Mouse (Mus musculus) v-Abl transformed pro-B cells (cell line): Measurements from ENCODE around the gene Atp10b.
"Not testable (repeated sequence)": the region's sequence is repeated elsewhere in the genome, so short reads cannot be mapped to it uniquely, and the experiment has no call there.

Source experiments
- in situ Hi-C, 2 experiments: fragments of 400-800 bp; cut with MboI; formaldehyde crosslinking; loops; one replicate each; pipeline ENCODE4 v1.15.1; 2025; ENCODE audit not compliant: unreplicated experiment in 2 of 2

The Atp10b gene

DNA sequence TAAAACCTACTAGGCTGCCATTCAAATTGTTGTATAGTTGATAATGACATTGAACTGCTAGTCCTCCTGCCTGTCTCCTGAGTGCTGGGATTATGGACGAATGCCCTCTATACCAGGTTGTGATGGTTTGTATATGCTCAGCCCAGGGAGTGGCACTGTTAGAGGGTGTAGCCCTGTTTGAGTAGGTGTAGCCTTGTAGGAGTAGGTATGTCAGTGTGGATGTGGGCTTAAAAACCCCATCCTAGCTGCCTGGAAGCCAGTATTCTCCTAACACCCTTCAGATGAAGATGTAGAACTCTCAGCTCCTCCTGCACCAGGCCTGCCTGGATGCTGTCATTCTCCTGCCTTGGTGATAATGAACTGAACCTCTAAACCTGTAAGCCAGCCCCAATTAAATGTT is at the start of gene Atp10b:
TSS of gene Atp10b (plus strand) at position 301 of the 400 bp plus-strand sequence.
- in situ Hi-C loops: no loop called here

GRCm38 (mm10) chr11:43101357-43101756 is 48.3 kb upstream of the Atp10b start:
- in situ Hi-C loops: no loop called here

DNA sequence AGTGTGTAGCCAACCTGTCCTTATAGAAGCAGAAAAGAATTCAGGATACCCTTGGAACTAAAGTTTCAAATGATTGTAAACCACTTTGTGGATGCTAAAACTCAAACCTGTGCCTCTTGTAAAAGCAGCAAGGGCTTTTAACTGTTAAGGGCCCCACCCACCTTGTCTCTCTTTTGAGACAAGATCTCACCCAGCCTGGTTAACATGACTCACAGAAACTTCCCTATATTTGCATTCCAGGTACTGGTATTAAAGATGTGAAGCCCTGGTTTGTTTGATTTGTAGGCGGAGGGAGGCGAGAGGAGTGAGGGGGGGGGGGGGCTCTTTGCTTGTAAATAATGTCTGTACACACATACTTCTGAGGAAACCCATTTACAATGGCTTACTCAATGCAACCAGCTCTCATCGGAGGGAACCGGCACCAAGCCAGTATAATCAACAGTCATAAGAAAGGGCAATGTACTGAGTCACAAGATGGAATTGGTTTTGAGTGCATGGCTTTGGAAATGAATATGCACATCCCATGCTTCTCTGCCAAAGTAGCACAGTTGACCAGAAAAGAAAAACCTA is 23.7 kb upstream of the Atp10b start:
- in situ Hi-C loops: no loop called here

DNA sequence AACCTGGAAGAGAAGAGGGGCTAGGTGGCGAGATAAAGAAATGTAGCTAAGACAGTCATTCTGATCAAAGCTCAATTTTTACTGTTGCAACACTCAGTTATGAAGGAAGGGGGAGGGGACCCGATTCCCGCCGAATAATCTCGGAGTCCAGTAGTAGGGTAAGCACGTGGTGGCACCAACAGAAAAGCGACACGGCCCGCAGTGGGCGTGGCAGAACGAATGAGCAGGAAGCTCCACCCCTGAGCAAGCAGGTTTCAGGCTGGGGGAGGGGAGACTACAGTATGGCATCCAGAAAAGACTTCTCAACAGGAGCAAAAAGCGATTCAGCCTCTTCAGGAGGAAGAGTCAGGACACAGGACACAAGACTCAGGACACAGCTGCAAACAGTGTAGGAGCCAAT is 23.1 kb upstream of the Atp10b start:
- in situ Hi-C loops: not testable (repeated sequence)

GRCm38 (mm10) chr11:43141296-43141695 is 8.4 kb upstream of the Atp10b start:
- in situ Hi-C loops: no loop called here

DNA sequence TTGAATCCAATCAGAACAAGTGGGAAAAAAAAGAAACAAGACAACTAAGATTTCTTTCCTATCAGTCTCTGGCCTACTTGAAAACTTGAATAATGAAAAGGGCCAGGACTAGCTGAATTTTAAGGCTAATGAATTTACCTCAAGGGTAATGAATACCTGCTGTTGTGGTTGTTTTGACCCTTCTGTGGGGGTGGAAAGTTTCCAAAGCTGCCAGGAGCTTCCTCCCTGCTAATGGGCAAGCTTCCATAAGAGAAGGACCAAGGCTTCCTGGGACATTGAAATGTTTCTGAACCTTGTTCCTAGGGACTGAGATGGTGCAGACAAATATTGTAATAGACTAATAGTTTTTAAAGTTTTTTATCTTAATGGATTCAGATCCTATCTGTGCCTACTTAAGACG is 6.9 kb upstream of the Atp10b start:
- in situ Hi-C loops: no loop called here

- in situ Hi-C loops: no loop called here
Observed at GRCm38 (mm10) chr11:43144178-43144577, 5.5 kb upstream of the Atp10b start.

DNA sequence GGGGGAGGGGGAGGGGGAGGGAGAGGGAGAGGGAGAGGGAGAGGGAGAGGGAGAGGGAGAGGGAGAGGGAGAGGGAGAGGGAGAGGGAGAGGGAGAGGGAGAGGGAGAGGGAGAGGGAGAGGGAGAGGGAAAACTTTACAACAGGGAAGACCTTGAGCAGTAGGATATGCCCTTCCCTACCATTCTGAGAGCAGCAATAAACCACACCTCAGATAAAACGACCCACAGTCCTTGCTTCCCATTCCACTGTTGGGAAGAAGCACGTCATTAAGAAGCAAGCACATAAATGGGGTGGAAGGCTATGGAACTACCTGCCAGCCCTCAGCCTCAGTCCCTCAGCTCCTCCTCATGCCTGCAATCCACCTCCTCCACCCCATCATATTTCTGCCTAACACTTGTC is 4.8 kb upstream of the Atp10b start:
- in situ Hi-C loops: not testable (repeated sequence)

DNA sequence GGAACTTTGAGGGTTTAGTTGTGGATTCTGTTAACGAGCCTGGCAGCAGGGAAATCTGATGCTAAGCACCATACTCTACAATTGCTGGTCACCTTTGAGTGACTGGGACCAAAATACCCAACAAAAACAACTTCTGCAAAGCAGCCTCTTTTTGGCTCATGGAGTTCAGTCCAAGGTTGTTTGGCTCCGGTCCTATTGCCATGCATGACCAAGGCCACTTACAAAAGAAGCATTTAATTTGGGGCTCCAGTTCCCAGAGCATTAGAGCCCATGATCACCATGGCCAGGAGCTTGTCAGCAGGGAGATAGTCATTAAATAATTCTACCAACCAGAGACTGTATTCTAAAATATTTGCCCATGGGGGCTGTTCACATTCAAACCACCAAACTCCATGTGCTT is 2.3 kb upstream of the Atp10b start:
- in situ Hi-C loops: no loop called here

GRCm38 (mm10) chr11:43148341-43148740 is 1.3 kb upstream of the Atp10b start:
- in situ Hi-C loops: no loop called here

DNA sequence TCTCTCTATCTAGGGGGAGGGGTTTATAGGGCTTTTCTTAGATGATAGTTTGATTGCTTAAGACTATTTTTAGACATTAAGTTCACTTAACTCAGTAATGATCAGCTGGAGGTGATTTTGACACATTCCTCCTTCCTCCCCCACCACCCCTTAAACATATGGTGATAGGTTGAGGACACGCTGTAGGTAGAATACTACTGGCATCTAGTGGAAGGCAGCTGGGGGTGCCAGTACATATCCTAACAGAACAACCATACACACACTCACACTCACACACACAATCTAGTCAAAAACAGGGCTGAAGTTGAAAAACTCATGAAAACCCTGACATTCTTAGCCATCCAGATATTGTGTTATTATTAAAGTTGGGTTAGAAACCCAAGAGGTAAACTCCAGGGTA is 5.3 kb downstream of the Atp10b start:
- in situ Hi-C loops: no loop called here

DNA sequence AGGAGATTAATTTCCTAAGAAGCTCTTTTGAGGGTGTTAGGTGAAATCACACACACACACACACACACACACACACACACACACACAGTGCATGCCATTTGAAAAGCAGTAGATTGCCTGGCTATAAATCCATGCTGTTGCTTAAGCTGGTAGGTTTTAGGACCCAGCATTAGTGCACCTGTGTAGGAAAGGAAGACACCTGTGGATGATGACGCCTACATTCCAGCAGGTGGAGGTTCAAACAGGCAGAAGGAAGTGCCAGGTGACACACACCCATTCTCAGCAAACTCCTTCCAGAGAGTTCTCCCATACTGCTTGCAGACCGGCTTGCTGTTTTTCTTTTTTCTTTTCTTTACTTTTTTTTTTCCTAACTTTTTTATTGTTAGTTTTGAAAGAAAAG is 5.7 kb downstream of the Atp10b start:
- in situ Hi-C loops: no loop called here

- in situ Hi-C loops: no loop called here
Observed at GRCm38 (mm10) chr11:43158814-43159213, 9.1 kb downstream of the Atp10b start.

- in situ Hi-C loops: no loop called here
Observed at GRCm38 (mm10) chr11:43160188-43160942, 10.7 kb downstream of the Atp10b start.

DNA sequence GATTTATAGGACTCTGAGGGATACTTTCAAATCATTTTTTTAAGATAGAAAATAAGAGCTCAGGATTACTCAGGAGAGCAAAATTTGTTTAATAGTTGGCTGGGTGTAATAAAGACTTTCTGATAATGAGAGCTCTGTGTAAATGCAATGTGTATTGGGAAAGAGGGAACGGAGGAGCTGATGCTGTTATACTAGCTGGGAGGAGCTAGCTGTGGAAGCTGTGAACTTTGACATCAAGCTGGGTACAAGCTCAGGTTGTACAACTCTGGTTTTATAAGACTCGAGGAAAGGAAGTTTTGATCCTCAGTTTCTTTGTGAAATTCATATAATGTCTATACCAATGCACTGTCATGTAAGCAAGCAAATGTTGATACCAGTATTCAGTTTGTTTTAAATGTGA is 20.9 kb downstream of the Atp10b start:
- in situ Hi-C loops: no loop called here

DNA sequence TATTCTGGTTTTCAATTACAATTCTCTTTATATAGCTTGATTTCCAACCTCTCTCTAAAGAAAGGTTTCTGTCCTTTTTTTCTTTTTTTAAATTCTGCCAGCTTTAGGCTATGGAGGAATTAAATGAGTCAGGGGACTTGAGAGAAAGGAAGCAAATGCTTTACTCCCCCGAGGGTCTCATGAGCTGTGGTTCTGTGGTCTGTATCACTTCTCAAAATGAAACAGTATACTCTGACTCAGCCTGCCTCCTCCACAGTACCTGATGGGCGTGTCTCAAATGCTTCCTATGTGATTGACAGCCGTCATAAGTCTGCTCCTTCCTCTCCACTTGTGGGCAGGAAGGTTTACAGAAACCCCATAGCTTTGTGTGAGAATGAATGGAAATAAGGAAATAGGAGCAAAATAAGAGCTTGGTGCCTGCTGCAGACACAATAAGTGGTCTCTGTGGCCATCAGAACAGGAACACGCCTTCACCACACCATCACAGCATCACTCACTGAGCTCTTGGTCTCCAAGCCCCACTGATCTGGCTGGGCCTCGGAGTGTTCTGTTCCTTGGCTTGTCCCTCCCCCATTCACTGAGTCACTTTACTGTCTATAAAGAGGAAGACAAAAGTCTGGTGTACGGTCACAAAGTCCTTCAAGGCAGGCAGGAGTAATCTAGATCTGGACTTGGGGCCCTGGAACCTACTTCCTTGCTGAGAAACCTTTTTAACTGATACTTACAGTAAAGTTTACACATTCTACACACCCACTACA is 24.9 kb downstream of the Atp10b start:
- in situ Hi-C loops: no loop called here

DNA sequence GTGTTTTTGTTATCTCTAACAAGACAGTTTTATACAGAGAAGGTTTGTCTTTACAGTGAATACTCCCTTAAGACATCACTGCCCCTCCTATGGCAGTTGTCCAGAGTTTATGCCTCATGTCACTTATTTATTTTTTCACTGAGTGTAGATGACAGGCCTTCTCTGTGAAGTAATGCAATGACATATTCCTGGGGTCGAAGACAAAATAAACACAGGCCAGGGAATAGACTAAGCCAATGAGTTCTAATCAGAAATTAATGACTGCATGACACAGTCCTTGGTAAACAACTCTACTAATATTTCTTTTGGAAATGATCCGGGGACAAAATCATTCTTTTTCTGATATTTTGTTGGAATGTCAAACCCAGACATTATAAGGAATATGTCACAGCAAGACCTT is 32.7 kb downstream of the Atp10b start:
- in situ Hi-C loops: no loop called here

DNA sequence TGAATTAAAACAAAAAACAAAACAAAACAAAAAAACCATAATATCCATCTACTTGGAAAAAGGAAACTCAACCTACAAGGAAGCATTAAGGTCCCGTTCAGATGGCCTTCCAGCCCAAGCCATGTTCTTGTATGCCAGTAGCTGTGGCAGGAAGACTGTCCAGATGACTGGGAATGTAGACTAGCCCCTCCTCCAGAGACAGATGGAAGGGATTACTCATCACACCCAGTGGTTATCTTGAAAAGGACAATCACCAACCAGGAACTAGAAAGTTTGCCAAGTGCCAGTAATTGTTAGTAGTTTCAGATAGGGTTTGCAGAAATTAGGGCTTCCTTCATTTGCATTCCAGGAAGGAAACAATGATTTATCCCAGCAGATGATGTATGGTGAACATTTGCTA is 33.1 kb downstream of the Atp10b start:
- in situ Hi-C loops: no loop called here

DNA sequence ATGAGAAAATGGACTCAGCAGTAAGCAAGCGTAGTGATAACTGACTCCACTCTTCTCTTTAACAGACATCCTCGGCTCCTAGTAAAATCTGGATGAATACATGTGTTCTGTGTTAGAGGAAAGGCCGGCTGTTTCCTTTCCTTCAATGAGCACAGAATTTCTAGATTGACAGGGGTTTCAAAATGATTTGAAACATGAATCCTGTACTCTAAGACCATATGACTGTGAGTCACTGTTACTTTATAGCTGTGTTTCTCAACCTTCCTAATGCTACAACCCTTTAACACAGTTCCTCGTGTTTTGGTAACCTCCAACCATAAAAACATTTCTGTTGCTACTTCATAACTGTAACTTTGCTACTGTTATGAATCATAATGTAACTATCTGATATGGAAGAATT is 33.8 kb downstream of the Atp10b start:
- in situ Hi-C loops: no loop called here

DNA sequence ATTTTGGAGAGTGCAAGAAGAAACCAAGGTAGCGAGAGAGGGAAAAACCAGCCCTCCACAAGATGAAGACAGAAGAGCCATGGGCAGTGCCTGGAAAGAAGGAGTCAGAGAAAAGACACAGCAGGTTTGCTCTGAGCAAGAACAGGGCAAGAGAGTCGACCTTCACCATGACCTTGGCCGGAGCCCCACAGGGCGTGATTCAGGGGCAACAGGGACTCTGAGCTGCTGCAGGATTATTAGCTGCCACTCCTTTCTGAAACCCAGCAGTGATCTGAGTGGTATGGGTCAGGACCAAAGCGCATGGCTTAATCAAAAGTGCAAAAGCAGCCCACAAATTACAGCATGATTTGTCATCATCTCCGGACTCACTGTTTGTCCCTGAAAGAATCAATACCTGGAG is 36.6 kb downstream of the Atp10b start:
- in situ Hi-C loops: no loop called here

DNA sequence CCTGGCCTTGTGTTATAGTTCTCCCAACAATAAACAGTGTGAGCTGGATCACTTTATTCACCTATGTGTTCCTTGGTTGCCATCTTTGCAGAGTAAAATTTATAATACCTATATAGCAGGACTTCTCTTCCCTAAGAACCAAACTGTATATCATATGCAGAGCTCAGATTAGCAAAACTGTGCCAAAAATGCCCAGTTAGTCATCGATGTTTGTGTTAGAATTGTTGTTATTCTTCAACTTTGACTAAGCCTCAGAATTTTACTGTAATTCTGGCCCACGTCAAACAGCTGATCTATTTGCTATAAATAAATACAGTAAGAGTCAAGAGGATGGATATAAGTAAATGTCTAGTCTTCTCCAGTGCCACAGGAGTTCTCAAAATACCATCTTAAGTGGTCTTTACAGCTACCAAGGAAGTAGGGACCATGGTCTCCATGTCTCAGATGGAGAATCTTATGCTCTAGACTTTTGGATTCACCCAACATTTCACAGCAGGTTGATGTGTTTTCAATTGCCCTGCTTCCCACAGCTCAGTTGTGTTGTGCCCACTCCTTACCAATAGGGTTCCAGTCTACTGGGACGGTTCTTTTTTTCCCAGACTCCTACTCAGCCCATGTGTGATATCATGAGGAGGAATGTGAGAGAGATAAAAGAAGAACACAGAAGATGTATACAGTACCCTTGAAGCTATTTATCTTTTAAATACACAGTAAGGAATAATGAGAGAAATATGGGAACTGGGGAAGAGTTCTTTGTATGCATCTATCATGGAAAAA is 40.3 kb downstream of the Atp10b start:
- in situ Hi-C loops: no loop called here
